Mouse (Mus musculus): ENCODE results near the gene Tfpt.
A peak's percentile ranks its signal among the peaks of the same experiment; 100 is the strongest.

Tfpt gene

GRCm38 (mm10) chr7:3629543-3630477, at the start of gene Tfpt, which contains the start of gene Prpf31:
Tfpt (minus strand) TSS chr7:3629929.
Prpf31 (plus strand) TSS chr7:3629985.
- peak; percentile 90 for DNase-seq (ENCODE audit: low spot score)

GRCm38 (mm10) chr7:3677342-3677741, 47.6 kb upstream of the Tfpt start, which contains the start of gene Tmc4:
Tmc4 (minus strand) TSS chr7:3677553.
- no peak for DNase-seq (ENCODE audit: low spot score)

- no peak for DNase-seq (ENCODE audit: low spot score)
Observed at GRCm38 (mm10) chr7:3676371-3676770, 46.6 kb upstream of the Tfpt start.

GRCm38 (mm10) chr7:3675228-3675548, 45.5 kb upstream of the Tfpt start:
- no peak for DNase-seq (ENCODE audit: low spot score)

GRCm38 (mm10) chr7:3674507-3675227, 44.9 kb upstream of the Tfpt start:
- DNase-seq (ENCODE audit: low spot score), result peak; percentile 56

- DNase-seq (ENCODE audit: low spot score), result no peak
Observed at GRCm38 (mm10) chr7:3666921-3667391, 37.2 kb upstream of the Tfpt start.

GRCm38 (mm10) chr7:3665215-3666114, 35.7 kb upstream of the Tfpt start, which contains the start of gene Leng1:
Leng1 (minus strand) TSS chr7:3665840.
- DNase-seq (ENCODE audit: low spot score), result peak; percentile 94

GRCm38 (mm10) chr7:3664524-3665214, 34.9 kb upstream of the Tfpt start:
- DNase-seq (ENCODE audit: low spot score), result no peak

GRCm38 (mm10) chr7:3658578-3658977, 28.8 kb upstream of the Tfpt start:
- DNase-seq (ENCODE audit: low spot score), result no peak

- no peak for DNase-seq (ENCODE audit: low spot score)
Observed at GRCm38 (mm10) chr7:3656966-3657365, 27.2 kb upstream of the Tfpt start.

GRCm38 (mm10) chr7:3646641-3647040, 16.9 kb upstream of the Tfpt start:
- DNase-seq (ENCODE audit: low spot score), result no peak

- DNase-seq (ENCODE audit: low spot score), result no peak
Observed at GRCm38 (mm10) chr7:3646188-3646587, 16.5 kb upstream of the Tfpt start.

- no peak for DNase-seq (ENCODE audit: low spot score)
Observed at GRCm38 (mm10) chr7:3645488-3646025, 15.8 kb upstream of the Tfpt start.

- peak; percentile 99 for DNase-seq (ENCODE audit: low spot score)
Observed at GRCm38 (mm10) chr7:3644672-3645487, 15.2 kb upstream of the Tfpt start, which contains the start of gene Cnot3. Cnot3 (plus strand) TSS chr7:3645268.

GRCm38 (mm10) chr7:3644348-3644671, 14.6 kb upstream of the Tfpt start:
- no peak for DNase-seq (ENCODE audit: low spot score)

- no peak for DNase-seq (ENCODE audit: low spot score)
Observed at GRCm38 (mm10) chr7:3643843-3644242, 14.1 kb upstream of the Tfpt start.

GRCm38 (mm10) chr7:3643412-3643811, 13.7 kb upstream of the Tfpt start:
- DNase-seq (ENCODE audit: low spot score), result no peak

GRCm38 (mm10) chr7:3630478-3630815, 718 bp upstream of the Tfpt start:
- no peak for DNase-seq (ENCODE audit: low spot score)

GRCm38 (mm10) chr7:3629030-3629429, 699 bp downstream of the Tfpt start:
- no peak for DNase-seq (ENCODE audit: low spot score)
